Mouse (Mus musculus) brain, adult 10 weeks (tissue): ENCODE data around the gene Tmc8. TPM values are rescaled to one million over a fixed set of nuclear protein-coding genes. Genes with fewer than 3 reads are reported as not detected.

Experiments used
- polyA plus RNA-seq: library from polyadenylated mRNA; stranded (reverse); fragments of 350-450 nt; fragmentation: Illumina TruSeq; extraction: RNeasy Lipid Tissue Mini Kit (QIAGEN cat#74804); gene quantifications from one replicate; pipeline ENCODE4 v1.2.3, GENCODE M21; 2015; ENCODE audit warnings: low read depth, low replicate concordance

The Tmc8 gene
- polyA plus RNA-seq, result 0.55 TPM

GRCm38 (mm10) chr11:117781993-117782704 is at the start of gene Tmc8, which contains the start of gene Tmc6:
Gene Tmc8 (plus strand): TSS chr11:117782076.
Gene Tmc6 (minus strand): TSS chr11:117782198.

DNA sequence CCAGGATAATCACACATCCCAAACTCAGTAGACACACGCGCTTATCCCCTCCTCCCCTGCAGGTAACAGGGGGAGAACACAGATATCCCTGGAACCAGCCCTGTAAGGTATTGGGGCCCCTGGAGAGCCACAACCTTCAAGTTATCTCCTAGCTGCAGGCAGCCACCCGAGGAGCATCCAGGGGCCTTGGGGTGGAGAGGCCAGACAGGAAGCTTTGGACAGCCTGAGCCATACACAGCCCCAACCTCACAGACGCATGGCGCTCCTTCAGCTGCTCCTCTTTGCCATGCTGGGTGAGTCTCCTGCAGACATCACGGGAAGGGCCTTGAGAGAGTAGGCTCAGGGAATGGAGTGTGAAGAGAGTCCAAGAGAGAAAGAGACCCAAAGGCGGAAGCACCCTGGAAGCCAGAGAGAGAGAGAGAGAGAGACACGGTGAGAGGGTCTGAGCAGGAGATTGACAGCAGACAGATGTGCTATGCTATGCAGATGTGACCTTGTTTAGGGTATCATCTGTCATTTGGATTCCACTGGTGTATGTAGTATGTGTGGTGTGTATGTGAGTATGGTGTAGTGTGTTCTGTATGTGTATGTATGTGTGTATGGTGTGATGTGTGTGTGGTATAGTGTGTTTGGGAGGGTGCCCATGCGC is 15.8 kb downstream of the Tmc8 start, which contains the start of gene 6030468B19Rik:
6030468B19Rik (plus strand) TSS at position 150 of the 649 bp plus-strand sequence.

GRCm38 (mm10) chr11:117809407-117810311 is 27.8 kb downstream of the Tmc8 start, which contains the start of the genes Gm20708 and Syngr2:
Gene Gm20708 (plus strand): TSS chr11:117809668.
Gene Syngr2 (plus strand): TSS chr11:117809668.

GRCm38 (mm10) chr11:117825333-117826101 is 43.6 kb downstream of the Tmc8 start, which contains the start of the genes Afmid and Tk1:
Gene Afmid (plus strand): TSS chr11:117825924.
Gene Tk1 (minus strand): TSS chr11:117826092.

Other genes starting within 250 kb of the Tmc8 start
- 28.8 TPM for gene Tnrc6c, start 127.8 kb upstream of the Tmc8 start, polyA plus RNA-seq
- gene Tmc6, start 122 bp downstream of the Tmc8 start, polyA plus RNA-seq, result 8.8 TPM
- gene 6030468B19Rik, start 15.6 kb downstream of the Tmc8 start, polyA plus RNA-seq, result not detected
- 0.86 TPM for gene Gm20708, start 27.6 kb downstream of the Tmc8 start, polyA plus RNA-seq
- 14.0 TPM for gene Syngr2, start 27.6 kb downstream of the Tmc8 start, polyA plus RNA-seq
- gene Afmid, start 43.8 kb downstream of the Tmc8 start, polyA plus RNA-seq, result 2.1 TPM
- gene Tk1, start 44.0 kb downstream of the Tmc8 start, polyA plus RNA-seq, result 0.68 TPM
- gene Birc5, start 67.2 kb downstream of the Tmc8 start, polyA plus RNA-seq, result 2.9 TPM
- not detected for gene Tmem235, start 78.7 kb downstream of the Tmc8 start, polyA plus RNA-seq
- 4.3 TPM for gene Tha1, start 91.4 kb downstream of the Tmc8 start, polyA plus RNA-seq
- gene Socs3, start 188.0 kb downstream of the Tmc8 start, polyA plus RNA-seq, result 2.1 TPM
- 64.0 TPM for gene Pgs1, start 204.2 kb downstream of the Tmc8 start, polyA plus RNA-seq